Mouse (Mus musculus) erythroblast, embryonic 14.5 days (primary cell): ENCODE results near the gene Dlgap1. TPM values are rescaled to one million over a fixed set of nuclear protein-coding genes. Genes with fewer than 3 reads are reported as not detected.

ENCODE experiments used
- H3K27me3 ChIP-seq: 2 replicates; pipeline ENCODE4 v1.6.1; 2012; ENCODE audit warnings: inconsistent platforms; ENCODE audit not compliant: control insufficient read depth
- H3K36me3 ChIP-seq: 2 replicates; pipeline ENCODE4 v1.6.1; 2012; ENCODE audit warnings: mild to moderate bottlenecking, inconsistent platforms; ENCODE audit not compliant: control insufficient read depth
- H3K4me1 ChIP-seq: 2 replicates; pipeline ENCODE4 v1.6.1; 2012; ENCODE audit warnings: inconsistent platforms; ENCODE audit not compliant: control insufficient read depth
- H3K4me3 ChIP-seq: replicated peaks from 2 replicates; pipeline ENCODE3; 2012; ENCODE audit warnings: moderate library complexity, mild to moderate bottlenecking, inconsistent platforms
- H3K9me3 ChIP-seq: 2 replicates; pipeline ENCODE4 v1.6.1; 2012; ENCODE audit warnings: low read length, inconsistent platforms, mixed read lengths; ENCODE audit not compliant: control insufficient read depth
- GATA1 ChIP-seq: IDR thresholded peaks from 2 replicates; pipeline ENCODE4 v1.6.1; 2012; ENCODE audit warnings: low read length, inconsistent platforms, mixed read lengths
- TAL1 ChIP-seq: IDR thresholded peaks from 3 replicates; pipeline ENCODE4 v1.6.1; 2012; ENCODE audit warnings: low read length, inconsistent platforms, mixed read lengths
- polyA plus RNA-seq: library from polyadenylated mRNA; stranded (reverse); fragments of >175 nt; gene quantifications from 2 replicates; pipeline ENCODE4 v1.2.3, GENCODE M21; 2012

The Dlgap1 gene
- polyA plus RNA-seq, 1 experiment, result not detected

DNA sequence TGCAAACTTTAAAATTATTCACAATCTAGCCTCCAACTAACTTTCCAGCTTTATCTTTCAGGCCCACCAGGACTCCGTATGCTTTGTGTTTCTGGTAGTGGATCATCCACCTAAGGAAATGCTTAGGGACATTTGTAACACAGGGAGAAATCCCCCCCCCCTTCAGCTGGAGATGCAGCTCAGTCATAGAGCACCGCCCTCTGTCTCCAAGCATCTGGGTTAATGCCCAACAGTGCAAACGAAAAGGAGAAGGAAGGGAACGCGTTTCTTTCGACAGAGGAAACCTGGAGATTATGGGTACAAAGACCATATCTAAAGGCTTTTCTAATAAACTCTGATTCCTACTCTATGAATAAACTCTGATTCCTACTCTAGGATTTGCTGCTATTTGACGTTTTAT, 517.4 kb downstream of the Dlgap1 start:
- no peaks in the 10 kb centered on the region for H3K4me1 ChIP-seq
- H3K27me3 ChIP-seq, result no peaks in the 10 kb centered on the region
- TF ChIP-seq TAL1 (no peak), GATA1 (no peak)
- H3K36me3 ChIP-seq, result no peaks in the 10 kb centered on the region
- no peaks in the 10 kb centered on the region for H3K9me3 ChIP-seq
- H3K4me3 ChIP-seq, result no peak overlapping the region

GRCm38 (mm10) chr17:70486831-70487230, 518.0 kb downstream of the Dlgap1 start:
- no peaks in the 10 kb centered on the region for H3K9me3 ChIP-seq
- no peaks in the 10 kb centered on the region for H3K4me1 ChIP-seq
- H3K4me3 ChIP-seq, result no peak overlapping the region
- H3K36me3 ChIP-seq, result no peaks in the 10 kb centered on the region
- H3K27me3 ChIP-seq, result no peaks in the 10 kb centered on the region
- TF ChIP-seq GATA1, result no peak
- no peak for TF ChIP-seq TAL1

GRCm38 (mm10) chr17:70488784-70489265, 520.0 kb downstream of the Dlgap1 start:
- Histone ChIP-seq H3K4me1 (no peaks in the 10 kb centered on the region), H3K9me3 (peaks cover 2% of the 10 kb centered on the region; the same call in 1 of the 2 replicates), H3K27me3 (no peaks in the 10 kb centered on the region), H3K36me3 (no peaks in the 10 kb centered on the region), H3K4me3 (no peak overlapping the region)
- TF ChIP-seq TAL1 (no peak), GATA1 (no peak)

DNA sequence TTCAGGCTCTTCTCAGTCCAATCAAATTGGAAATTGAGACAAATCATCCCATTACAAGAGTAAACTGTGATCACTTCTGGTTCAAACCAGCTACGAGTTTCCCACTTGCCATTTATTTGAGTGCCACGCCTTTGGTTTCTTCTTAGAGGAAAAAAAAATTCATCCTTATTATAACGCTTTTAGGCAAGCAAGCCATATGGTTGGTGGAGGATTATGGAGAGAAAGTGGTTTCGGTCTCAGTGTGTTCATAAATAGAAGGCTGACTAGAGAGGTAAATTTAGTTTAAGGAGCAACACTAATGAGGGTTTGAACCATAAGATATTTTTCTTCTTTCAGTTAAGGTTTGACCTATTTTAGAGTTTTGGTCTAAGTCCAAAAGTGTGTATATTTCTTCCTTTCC, 522.7 kb downstream of the Dlgap1 start:
- no peaks in the 10 kb centered on the region for H3K36me3 ChIP-seq
- no peaks in the 10 kb centered on the region for H3K4me1 ChIP-seq
- peaks cover 2% of the 10 kb centered on the region; the same call in 1 of the 2 replicates for H3K9me3 ChIP-seq
- TF ChIP-seq GATA1 (no peak), TAL1 (no peak)
- no peak overlapping the region for H3K4me3 ChIP-seq
- no peaks in the 10 kb centered on the region for H3K27me3 ChIP-seq

DNA sequence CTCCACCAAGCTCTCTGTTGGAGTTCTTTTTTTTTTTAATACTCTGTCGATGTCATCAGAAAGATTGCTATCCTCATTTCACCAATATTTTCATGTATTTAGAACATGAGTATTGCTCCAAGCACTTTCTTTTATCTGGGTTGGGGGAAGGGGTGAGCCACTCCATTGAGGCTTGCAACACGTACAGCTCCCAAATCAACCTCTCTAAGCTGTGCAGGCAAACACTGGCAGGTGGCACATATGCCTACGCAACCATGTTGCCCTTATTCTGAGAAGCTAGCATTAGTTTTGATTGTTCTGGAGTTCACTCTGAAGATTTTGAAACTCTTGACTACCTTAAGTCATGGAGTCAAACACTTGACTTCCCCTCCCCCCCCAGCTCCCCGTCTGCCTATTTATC, 525.5 kb downstream of the Dlgap1 start:
- Histone ChIP-seq H3K27me3 (no peaks in the 10 kb centered on the region), H3K36me3 (no peaks in the 10 kb centered on the region), H3K9me3 (peaks cover 2% of the 10 kb centered on the region; the same call in 1 of the 2 replicates), H3K4me3 (no peak overlapping the region), H3K4me1 (no peaks in the 10 kb centered on the region)
- no peak for TF ChIP-seq GATA1
- TF ChIP-seq TAL1, result no peak

GRCm38 (mm10) chr17:70498256-70498655, 529.4 kb downstream of the Dlgap1 start:
- H3K27me3 ChIP-seq, result no peaks in the 10 kb centered on the region
- no peak for TF ChIP-seq GATA1
- no peak for TF ChIP-seq TAL1
- H3K36me3 ChIP-seq, result no peaks in the 10 kb centered on the region
- peaks cover 6% of the 10 kb centered on the region for H3K9me3 ChIP-seq
- no peaks in the 10 kb centered on the region for H3K4me1 ChIP-seq
- H3K4me3 ChIP-seq, result no peak overlapping the region

DNA sequence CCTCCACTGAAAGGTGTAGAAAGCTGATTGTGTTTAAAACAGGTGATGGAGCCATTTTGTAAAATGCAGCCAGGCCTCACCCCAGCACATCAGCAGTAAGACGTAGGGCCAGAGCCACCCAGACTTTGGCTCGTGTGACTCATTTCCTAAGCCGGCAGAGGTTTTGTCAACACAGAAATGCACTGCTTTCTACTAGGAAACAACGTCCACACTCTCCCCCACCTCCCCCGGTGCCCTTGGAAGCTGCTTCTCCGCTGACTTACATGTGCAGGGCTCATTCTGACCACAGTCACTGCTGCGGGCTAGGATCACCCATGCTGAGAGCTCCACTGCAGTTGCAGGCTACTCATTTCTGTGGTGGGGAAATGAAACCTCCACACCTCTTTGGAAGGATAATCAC, 533.1 kb downstream of the Dlgap1 start:
- peaks cover 4% of the 10 kb centered on the region for H3K9me3 ChIP-seq
- TF ChIP-seq TAL1 (no peak), GATA1 (no peak)
- H3K36me3 ChIP-seq, result no peaks in the 10 kb centered on the region
- no peaks in the 10 kb centered on the region for H3K27me3 ChIP-seq
- no peak overlapping the region for H3K4me3 ChIP-seq
- H3K4me1 ChIP-seq, result no peaks in the 10 kb centered on the region

DNA sequence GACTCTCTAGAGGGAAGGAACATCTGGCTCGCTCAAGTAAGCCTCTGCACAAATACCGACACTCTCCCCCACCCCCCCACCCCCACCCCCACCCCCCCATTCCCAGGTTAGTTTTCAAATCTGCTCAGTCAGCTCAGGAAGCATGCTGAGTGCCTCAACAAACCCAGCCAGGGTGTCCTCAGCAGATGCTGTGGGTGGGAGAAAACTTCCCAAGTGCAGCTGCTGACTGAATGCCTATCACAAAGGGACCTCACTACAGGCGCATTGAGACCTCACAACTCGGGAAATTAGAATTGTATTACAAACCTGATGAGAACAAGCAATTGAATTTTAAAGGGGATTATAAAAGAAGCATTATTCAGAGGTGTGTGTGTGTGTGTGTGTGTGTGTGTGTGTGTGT, 538.9 kb downstream of the Dlgap1 start:
- Histone ChIP-seq H3K4me3 (no peak overlapping the region), H3K36me3 (no peaks in the 10 kb centered on the region), H3K4me1 (no peaks in the 10 kb centered on the region), H3K27me3 (no peaks in the 10 kb centered on the region), H3K9me3 (peaks cover 5% of the 10 kb centered on the region; the same call in 1 of the 2 replicates)
- TF ChIP-seq TAL1 (no peak), GATA1 (no peak)

DNA sequence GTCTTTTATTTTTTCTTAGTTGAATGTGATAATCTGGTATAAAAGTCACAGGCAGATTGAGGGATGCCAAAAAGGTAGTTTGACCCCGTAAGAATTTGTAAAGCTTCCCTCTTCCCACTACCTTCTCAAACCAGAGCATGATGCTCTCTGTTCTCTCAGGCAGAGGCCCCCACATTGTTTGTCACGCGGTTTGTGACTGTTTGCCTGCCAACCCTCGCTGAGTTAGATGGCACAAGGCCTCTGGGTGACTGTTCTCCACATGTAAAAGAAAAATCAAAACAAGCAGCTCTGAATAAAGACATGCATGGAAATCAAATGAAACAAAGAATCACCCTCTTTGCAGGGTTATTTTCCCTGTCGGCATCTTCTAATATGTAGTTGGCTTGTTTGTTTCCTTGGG, 541.6 kb downstream of the Dlgap1 start:
- H3K4me1 ChIP-seq, result no peaks in the 10 kb centered on the region
- H3K9me3 ChIP-seq, result peaks cover 8% of the 10 kb centered on the region; the same call in 1 of the 2 replicates
- no peaks in the 10 kb centered on the region for H3K27me3 ChIP-seq
- no peaks in the 10 kb centered on the region for H3K36me3 ChIP-seq
- TF ChIP-seq GATA1 (no peak), TAL1 (no peak)
- H3K4me3 ChIP-seq, result no peak overlapping the region

DNA sequence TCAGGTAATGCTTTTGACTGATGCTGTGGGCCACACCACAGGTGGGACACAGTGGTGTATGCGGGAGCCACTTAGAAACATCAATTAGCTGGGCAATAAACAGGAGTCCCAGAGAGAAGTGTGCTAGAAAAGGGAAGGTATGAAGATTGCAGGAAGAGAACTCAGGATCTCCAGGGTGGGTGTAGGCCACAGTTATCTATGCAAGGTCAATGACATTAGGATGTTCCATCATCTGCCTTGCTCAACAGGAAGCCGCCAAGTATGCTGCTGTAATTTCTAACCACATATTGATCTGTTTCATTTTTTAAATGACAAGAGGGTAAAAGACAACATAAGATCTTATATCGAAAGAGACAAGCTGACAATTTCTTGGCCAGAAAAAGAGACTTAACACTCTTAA, 542.5 kb downstream of the Dlgap1 start:
- Histone ChIP-seq H3K27me3 (peaks cover 4% of the 10 kb centered on the region; the same call in 1 of the 2 replicates), H3K36me3 (no peaks in the 10 kb centered on the region), H3K9me3 (peaks cover 15% of the 10 kb centered on the region), H3K4me3 (no peak overlapping the region), H3K4me1 (no peaks in the 10 kb centered on the region)
- no peak for TF ChIP-seq GATA1
- TF ChIP-seq TAL1, result no peak
